Mouse (Mus musculus) ES-Bruce4 (cell line): ENCODE measurements around the gene Hspa2. TPM values are rescaled to one million over a fixed set of nuclear protein-coding genes. Genes with fewer than 3 reads are reported as not detected.
A peak's percentile ranks its signal among the peaks of the same experiment; 100 is the strongest.

Source experiments
- H3K27ac ChIP-seq: 2 replicates; pipeline ENCODE4 v1.5.1; 2012; ENCODE audit warnings: low read length, inconsistent platforms; ENCODE audit not compliant: insufficient read depth
- H3K27me3 ChIP-seq: 2 replicates; pipeline ENCODE4 v1.6.1; 2012; ENCODE audit warnings: mild to moderate bottlenecking, low read length, inconsistent platforms; ENCODE audit not compliant: control insufficient read depth, poor library complexity, insufficient read depth, severe bottlenecking
- H3K36me3 ChIP-seq: 2 replicates; pipeline ENCODE4 v1.6.1; 2012; ENCODE audit warnings: inconsistent platforms, mild to moderate bottlenecking, low read length, moderate library complexity; ENCODE audit not compliant: control insufficient read depth, poor library complexity, insufficient read depth, severe bottlenecking
- H3K4me1 ChIP-seq: one replicate; pipeline ENCODE4 v1.8.1; 2011; ENCODE audit warnings: low read length; ENCODE audit not compliant: control insufficient read depth, insufficient read depth
- H3K4me3 ChIP-seq: 2 replicates; pipeline ENCODE4 v1.5.1; 2011; ENCODE audit warnings: low read depth, mild to moderate bottlenecking, low read length
- H3K9ac ChIP-seq: 2 replicates; pipeline ENCODE4 v1.6.1; 2012; ENCODE audit warnings: low read depth, mild to moderate bottlenecking, inconsistent platforms; ENCODE audit not compliant: poor library complexity, severe bottlenecking
- H3K9me3 ChIP-seq: replicated peaks from 2 replicates; pipeline ENCODE4 v1.6.1; 2012; ENCODE audit warnings: mild to moderate bottlenecking, low read length, inconsistent platforms; ENCODE audit not compliant: control insufficient read depth, poor library complexity, insufficient read depth, severe bottlenecking
- CTCF ChIP-seq: IDR thresholded peaks from one replicate; pipeline ENCODE4 v1.8.1; 2011; ENCODE audit warnings: low read depth, low read length
- EP300 ChIP-seq: IDR thresholded peaks from 2 replicates; pipeline ENCODE4 v1.6.1; 2011; ENCODE audit warnings: low read depth, low read length; ENCODE audit not compliant: insufficient read depth
- POLR2A ChIP-seq: IDR thresholded peaks from one replicate; pipeline ENCODE4 v1.8.1; 2011; ENCODE audit warnings: low read length; ENCODE audit not compliant: insufficient read depth
- polyA plus RNA-seq: library from polyadenylated mRNA; stranded (reverse); fragments of >200 nt; gene quantifications from 2 replicates; pipeline ENCODE4 v1.2.4, GENCODE M21; 2011; ENCODE audit warnings: low read depth; ENCODE audit not compliant: missing spikeins, insufficient read depth, insufficient read length

The Hspa2 gene
- polyA plus RNA-seq, 1 experiment, result 8.7 TPM

DNA sequence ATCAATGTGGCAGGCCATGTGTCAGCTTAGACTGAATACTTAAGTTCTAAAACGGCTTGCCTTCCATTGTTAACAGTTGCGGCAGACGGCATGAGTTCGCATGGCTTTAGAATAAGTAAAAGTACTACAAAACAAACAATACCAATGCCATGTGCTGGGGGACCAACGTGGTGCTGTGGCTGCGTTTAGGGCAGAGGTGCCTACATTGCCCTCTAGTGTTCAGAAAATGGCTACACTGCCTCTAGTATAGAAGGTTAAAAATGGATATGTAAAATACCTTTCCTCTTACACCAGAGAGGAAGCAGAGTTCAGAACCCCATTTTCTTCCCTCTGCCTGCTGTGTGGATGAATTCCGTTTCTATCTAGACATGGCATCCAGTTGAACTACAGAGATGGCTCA, 27.3 kb upstream of the Hspa2 start:
- Histone ChIP-seq H3K4me3 (no peak overlapping the region), H3K36me3 (no peaks in the 10 kb centered on the region), H3K27ac (peak overlapping the region; percentile 27), H3K4me1 (peaks cover 2% of the 10 kb centered on the region), H3K9ac (no peak overlapping the region), H3K9me3 (no peaks in the 10 kb centered on the region), H3K27me3 (no peaks in the 10 kb centered on the region)
- TF ChIP-seq POLR2A (no peak), CTCF (peak; percentile 78), EP300 (no peak)

DNA sequence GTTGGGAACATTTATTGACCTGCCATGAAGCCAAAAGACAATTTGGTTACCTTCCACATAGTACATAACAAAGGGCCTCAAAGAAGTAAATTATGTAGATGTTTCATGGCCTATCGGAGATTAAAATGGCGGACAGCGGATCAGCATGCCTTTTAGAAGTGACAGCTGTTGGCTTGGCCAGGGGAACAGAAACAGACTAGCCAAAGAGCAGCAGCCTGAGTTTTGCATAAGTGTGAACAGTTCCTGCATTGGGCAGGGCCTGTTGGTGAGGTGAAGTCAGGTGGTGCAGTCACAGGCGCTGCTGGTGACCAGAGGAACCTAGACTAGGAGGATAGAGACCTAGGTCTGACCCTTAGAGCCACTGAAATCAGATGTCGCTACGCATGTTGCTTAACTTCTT, 26.9 kb upstream of the Hspa2 start:
- H3K9me3 ChIP-seq, result no peaks in the 10 kb centered on the region
- TF ChIP-seq EP300 (peak; percentile 58; the same call in 1 of the 2 replicates), CTCF (no peak)
- peaks cover 2% of the 10 kb centered on the region for H3K4me1 ChIP-seq
- no peaks in the 10 kb centered on the region for H3K36me3 ChIP-seq
- H3K9ac ChIP-seq, result no peak overlapping the region; the same call in 1 of the 2 replicates
- H3K4me3 ChIP-seq, result no peak overlapping the region
- H3K27ac ChIP-seq, result peak overlapping the region; percentile 27
- no peaks in the 10 kb centered on the region for H3K27me3 ChIP-seq

DNA sequence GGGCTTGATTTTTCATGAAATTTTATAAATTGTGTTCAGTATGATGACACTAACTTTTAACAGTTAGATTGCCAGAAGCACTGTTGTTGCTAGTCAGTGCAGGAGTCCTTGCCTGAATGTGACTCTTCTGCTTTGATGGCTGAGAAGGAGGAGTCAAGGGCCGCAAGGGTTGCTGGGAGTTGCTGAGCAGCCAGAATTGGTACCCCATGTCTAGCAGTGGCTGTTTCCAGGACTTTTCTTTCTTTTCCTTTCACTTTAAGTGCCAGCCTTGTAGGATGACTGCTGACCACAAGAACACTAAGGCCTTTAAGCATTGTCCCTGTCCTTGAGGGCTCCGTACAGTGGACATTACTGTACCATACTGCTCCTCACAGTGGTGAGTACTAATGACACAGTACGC, 26.2 kb upstream of the Hspa2 start:
- Histone ChIP-seq H3K4me1 (peaks cover 2% of the 10 kb centered on the region), H3K27ac (peak overlapping the region; percentile 27), H3K9ac (peak overlapping the region; percentile 64), H3K4me3 (peak overlapping the region; percentile 47), H3K27me3 (no peaks in the 10 kb centered on the region), H3K9me3 (no peaks in the 10 kb centered on the region), H3K36me3 (no peaks in the 10 kb centered on the region)
- TF ChIP-seq CTCF, result no peak
- TF ChIP-seq POLR2A, result no peak
- TF ChIP-seq EP300, result no peak

DNA sequence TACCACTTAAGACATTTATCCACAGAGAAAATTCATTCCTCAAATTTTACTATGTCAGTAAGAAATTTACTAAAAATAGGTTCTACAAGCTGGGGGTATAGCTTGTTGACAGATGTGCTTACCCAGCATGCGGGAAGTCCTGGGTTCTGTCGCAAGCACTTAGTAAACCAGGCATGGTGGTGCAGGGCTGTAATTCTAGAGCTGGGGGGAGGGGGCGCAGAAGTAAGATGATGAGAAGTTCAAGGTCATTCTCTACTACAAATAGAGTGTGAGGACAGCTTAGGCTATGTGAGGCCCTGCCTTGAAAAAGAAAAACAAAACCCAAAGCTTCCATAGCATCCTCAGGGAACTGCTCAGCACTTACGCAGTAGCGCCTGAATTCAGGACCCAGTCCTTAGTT, 25.4 kb upstream of the Hspa2 start:
- no peaks in the 10 kb centered on the region for H3K27me3 ChIP-seq
- no peaks in the 10 kb centered on the region for H3K36me3 ChIP-seq
- peak overlapping the region; percentile 84 for H3K27ac ChIP-seq
- H3K4me3 ChIP-seq, result no peak overlapping the region
- no peaks in the 10 kb centered on the region for H3K9me3 ChIP-seq
- TF ChIP-seq EP300 (no peak), POLR2A (no peak), CTCF (no peak)
- peaks cover 2% of the 10 kb centered on the region for H3K4me1 ChIP-seq
- H3K9ac ChIP-seq, result no peak overlapping the region

DNA sequence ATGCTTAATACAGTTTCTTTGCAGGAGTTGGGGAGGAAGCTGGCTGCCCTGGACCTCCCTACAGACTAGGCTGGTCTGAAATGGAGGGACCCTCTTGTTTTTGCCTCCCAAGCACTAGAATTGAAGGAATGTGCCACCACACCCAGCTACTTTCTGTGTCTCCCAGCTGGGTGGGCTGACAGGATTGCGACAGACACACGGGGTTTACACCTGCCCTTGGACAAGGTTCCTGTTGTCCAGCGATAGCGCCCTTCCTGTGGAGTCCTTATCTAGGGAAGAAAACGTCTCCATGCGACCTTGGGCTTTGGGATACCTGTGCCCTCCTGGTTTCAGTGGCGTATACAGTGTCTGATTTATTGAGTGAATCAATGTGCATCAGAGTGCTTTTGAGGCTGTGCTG, 23.8 kb upstream of the Hspa2 start:
- no peak overlapping the region for H3K4me3 ChIP-seq
- H3K36me3 ChIP-seq, result no peaks in the 10 kb centered on the region
- no peak overlapping the region for H3K27ac ChIP-seq
- peaks cover 2% of the 10 kb centered on the region for H3K4me1 ChIP-seq
- no peaks in the 10 kb centered on the region for H3K27me3 ChIP-seq
- TF ChIP-seq POLR2A, result no peak
- peak; percentile 79; the same call in 1 of the 2 replicates for TF ChIP-seq EP300
- TF ChIP-seq CTCF, result no peak
- no peak overlapping the region for H3K9ac ChIP-seq
- no peaks in the 10 kb centered on the region for H3K9me3 ChIP-seq

DNA sequence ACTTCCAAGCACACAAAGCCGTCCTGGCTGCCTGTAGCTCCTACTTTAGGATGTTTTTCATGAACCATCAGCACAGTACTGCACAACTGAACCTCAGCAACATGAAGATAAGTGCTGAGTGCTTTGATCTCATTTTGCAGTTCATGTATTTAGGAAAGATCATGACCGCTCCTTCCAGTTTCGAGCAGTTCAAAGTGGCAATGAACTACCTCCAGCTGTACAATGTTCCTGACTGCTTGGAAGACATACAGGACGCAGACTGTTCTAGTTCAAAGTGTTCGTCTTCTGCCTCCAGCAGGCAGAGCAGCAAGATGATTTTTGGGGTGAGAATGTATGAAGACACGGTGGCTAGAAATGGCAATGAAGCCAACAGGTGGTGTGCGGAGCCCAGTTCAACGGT, 18.6 kb upstream of the Hspa2 start:
- Histone ChIP-seq H3K27ac (no peak overlapping the region), H3K9me3 (no peaks in the 10 kb centered on the region), H3K9ac (no peak overlapping the region), H3K4me1 (no peaks in the 10 kb centered on the region), H3K4me3 (no peak overlapping the region), H3K36me3 (peaks cover 17% of the 10 kb centered on the region), H3K27me3 (no peaks in the 10 kb centered on the region)
- TF ChIP-seq CTCF, result no peak
- TF ChIP-seq POLR2A, result no peak
- TF ChIP-seq EP300, result no peak
